Mouse (Mus musculus) liver, adult 2 months (tissue): ENCODE results near the gene 9130230L23Rik. TPM values are rescaled to one million over a fixed set of nuclear protein-coding genes. Genes with fewer than 3 reads are reported as not detected.

Experiments used
- DNase-seq: peaks from one replicate; pipeline ENCODE4 v3.0.0-alpha.2; 2011; ENCODE audit warnings: low read depth, low spot score; ENCODE audit errors: extremely low read depth
- H3K27ac ChIP-seq: fragments of 200-500 bp; replicated peaks from 2 replicates; pipeline ENCODE4 v1.5.1; 2012; ENCODE audit warnings: low read depth, mild to moderate bottlenecking, control low read depth, inconsistent platforms, low read length; ENCODE audit not compliant: insufficient read depth
- H3K27me3 ChIP-seq: fragments of 200-500 bp; 2 replicates; pipeline ENCODE4 v1.6.1; 2012; ENCODE audit warnings: mild to moderate bottlenecking, moderate library complexity, low read length, inconsistent platforms; ENCODE audit not compliant: control insufficient read depth, insufficient read depth
- H3K36me3 ChIP-seq: fragments of 200-500 bp; 2 replicates; pipeline ENCODE4 v1.6.1; 2012; ENCODE audit warnings: low read length, inconsistent platforms; ENCODE audit not compliant: control insufficient read depth, insufficient read depth
- H3K4me1 ChIP-seq: fragments of 200-500 bp; 2 replicates; pipeline ENCODE4 v1.6.1; 2011; ENCODE audit warnings: low read length; ENCODE audit not compliant: control insufficient read depth, insufficient read depth
- H3K4me3 ChIP-seq: fragments of 200-500 bp; 2 replicates; pipeline ENCODE4 v1.5.1; 2011; ENCODE audit warnings: low read depth, mild to moderate bottlenecking, control low read depth, low read length, moderate library complexity; ENCODE audit not compliant: insufficient read depth
- H3K79me2 ChIP-seq: fragments of 200-500 bp; 2 replicates; pipeline ENCODE4 v1.6.1; 2012; ENCODE audit warnings: inconsistent platforms, mild to moderate bottlenecking, low read length, moderate library complexity; ENCODE audit not compliant: control insufficient read depth, insufficient read depth
- H3K9ac ChIP-seq: fragments of 200-500 bp; 2 replicates; pipeline ENCODE4 v1.6.1; 2012; ENCODE audit warnings: low read depth, mild to moderate bottlenecking, control low read depth, inconsistent platforms, low read length
- CTCF ChIP-seq: fragments of 200-500 bp; IDR thresholded peaks from 2 replicates; pipeline ENCODE4 v1.5.1; 2011; ENCODE audit warnings: low read depth, low read length, control low read depth
- POLR2A ChIP-seq: fragments of 200-500 bp; IDR thresholded peaks from 2 replicates; pipeline ENCODE4 v1.6.1; 2011; ENCODE audit warnings: low read length, control low read depth; ENCODE audit not compliant: insufficient read depth; ENCODE audit errors: extremely low read depth
- WGBS: fragments of 180-500 bp; shearing (Covaris S2); methylation state at CpG from one replicate; pipeline ENCODE4 v1.1.7; 2018; 5-methylcytosine and 5-hydroxymethylcytosine counted together
- polyA plus RNA-seq: library from polyadenylated mRNA; depleted of rRNA; stranded (reverse); fragments of >200 nt; gene quantifications from 2 replicates; pipeline ENCODE4 v1.2.3, GENCODE M21; 2012
- total RNA-seq: library from RNA; depleted of rRNA; stranded (reverse); fragments of >200 nt; gene quantifications from 2 replicates; pipeline ENCODE4 v1.2.3, GENCODE M21; 2014

9130230L23Rik gene
- total and polyA plus RNA-seq, 2 experiments: 0.65 TPM; not detected in 1

GRCm38 (mm10) chr5:66042651-66043340, 38.7 kb upstream of the 9130230L23Rik start:
- Histone ChIP-seq H3K27me3 (no peaks in the 10 kb centered on the region), H3K27ac (peak overlapping the region; percentile 71), H3K79me2 (peaks cover 37% of the 10 kb centered on the region), H3K4me3 (no peak overlapping the region), H3K4me1 (peaks cover 52% of the 10 kb centered on the region), H3K9ac (peak overlapping the region; percentile 28), H3K36me3 (peaks cover 58% of the 10 kb centered on the region)
- no peak for TF ChIP-seq CTCF
- TF ChIP-seq POLR2A: no peak
- DNase-seq: peak; percentile 88
- 12% methylated on average over 10 of the region's 10 CpGs for WGBS

DNA sequence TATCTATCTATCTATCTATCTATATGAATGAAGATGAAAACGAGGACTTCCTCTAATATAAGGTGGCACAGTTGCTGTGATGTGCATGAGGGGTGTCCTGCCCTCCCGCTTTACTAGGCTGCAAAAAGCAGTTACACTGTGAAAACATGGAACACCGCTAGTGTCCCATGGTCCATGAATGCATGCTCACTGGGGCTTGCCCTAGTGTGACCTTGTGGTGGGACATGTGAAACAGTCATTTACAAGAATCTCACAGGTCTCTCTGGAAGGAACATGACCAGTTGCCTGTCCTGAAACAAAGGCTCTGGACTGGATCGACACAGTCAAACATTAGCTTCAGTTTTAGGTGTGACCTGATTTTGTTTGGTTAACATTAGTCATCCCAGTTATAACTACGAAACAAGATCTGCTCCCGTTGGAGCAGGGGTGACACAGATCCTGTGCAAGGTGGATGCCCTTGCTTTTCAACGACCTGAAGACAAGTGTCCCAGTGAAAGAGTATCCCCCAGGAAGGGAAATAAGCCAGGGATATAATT, 36.7 kb upstream of the 9130230L23Rik start:
- TF ChIP-seq CTCF (no peak), POLR2A (no peak)
- DNase-seq: peak; percentile 67
- Histone ChIP-seq H3K36me3 (peaks cover 54% of the 10 kb centered on the region), H3K4me3 (no peak overlapping the region), H3K9ac (no peak overlapping the region), H3K79me2 (peaks cover 31% of the 10 kb centered on the region), H3K27ac (no peak overlapping the region), H3K27me3 (no peaks in the 10 kb centered on the region), H3K4me1 (peaks cover 46% of the 10 kb centered on the region)
- 50% methylated on average over 7 of the region's 7 CpGs for WGBS

DNA sequence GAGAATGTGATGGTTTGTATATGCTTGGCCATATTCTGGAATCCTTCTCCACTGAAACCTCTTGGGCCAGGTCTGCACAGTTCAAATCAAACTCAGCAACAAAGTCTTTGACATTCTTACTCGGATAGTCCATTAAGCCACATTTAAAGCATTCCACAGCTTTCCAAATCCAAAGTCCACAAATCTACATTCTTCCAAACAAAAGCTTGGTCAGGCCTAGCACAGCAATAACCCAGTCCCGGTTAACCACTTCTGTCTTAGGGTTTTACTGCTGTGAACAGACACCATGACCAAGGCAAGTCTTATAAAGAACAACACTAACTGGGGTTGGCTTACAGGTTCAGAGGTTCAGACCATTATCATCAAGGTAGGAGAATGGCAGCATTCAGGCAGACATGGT, 35.7 kb upstream of the 9130230L23Rik start:
- 25% methylated on average over 2 of the region's 2 CpGs for WGBS
- no peak for TF ChIP-seq POLR2A
- TF ChIP-seq CTCF: no peak
- peaks cover 31% of the 10 kb centered on the region for H3K79me2 ChIP-seq
- no peak overlapping the region for H3K9ac ChIP-seq
- peaks cover 49% of the 10 kb centered on the region for H3K36me3 ChIP-seq
- DNase-seq: no peak
- peaks cover 40% of the 10 kb centered on the region for H3K4me1 ChIP-seq
- no peak overlapping the region for H3K4me3 ChIP-seq
- H3K27me3 ChIP-seq: no peaks in the 10 kb centered on the region
- no peak overlapping the region for H3K27ac ChIP-seq

DNA sequence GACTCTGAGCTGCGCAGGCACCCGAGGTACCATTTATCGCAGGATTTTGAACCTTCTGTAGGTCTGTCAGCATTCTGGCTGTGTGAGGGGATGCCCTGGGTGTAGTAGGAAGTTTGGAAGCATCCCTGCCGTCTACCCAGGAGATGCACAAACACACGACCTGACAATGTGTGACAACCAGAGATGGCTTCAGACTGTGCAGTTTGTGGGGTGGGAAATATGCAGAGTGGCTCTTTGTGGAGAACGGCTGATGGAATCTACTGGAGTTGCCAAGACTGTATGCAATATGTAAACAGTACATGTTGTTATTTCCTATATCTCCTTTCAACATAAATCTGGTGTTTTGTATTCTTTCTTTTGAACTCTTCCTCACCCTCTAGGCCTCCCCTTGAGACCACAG, 33.0 kb upstream of the 9130230L23Rik start:
- no peak overlapping the region for H3K9ac ChIP-seq
- H3K27me3 ChIP-seq: no peaks in the 10 kb centered on the region
- no peak for DNase-seq
- TF ChIP-seq POLR2A: no peak
- no peak for TF ChIP-seq CTCF
- H3K27ac ChIP-seq: no peak overlapping the region
- 58% methylated on average over 6 of the region's 6 CpGs for WGBS
- H3K79me2 ChIP-seq: peaks cover 41% of the 10 kb centered on the region; the same call in 1 of the 2 replicates
- H3K36me3 ChIP-seq: peaks cover 49% of the 10 kb centered on the region
- H3K4me3 ChIP-seq: no peak overlapping the region
- peaks cover 35% of the 10 kb centered on the region for H3K4me1 ChIP-seq

DNA sequence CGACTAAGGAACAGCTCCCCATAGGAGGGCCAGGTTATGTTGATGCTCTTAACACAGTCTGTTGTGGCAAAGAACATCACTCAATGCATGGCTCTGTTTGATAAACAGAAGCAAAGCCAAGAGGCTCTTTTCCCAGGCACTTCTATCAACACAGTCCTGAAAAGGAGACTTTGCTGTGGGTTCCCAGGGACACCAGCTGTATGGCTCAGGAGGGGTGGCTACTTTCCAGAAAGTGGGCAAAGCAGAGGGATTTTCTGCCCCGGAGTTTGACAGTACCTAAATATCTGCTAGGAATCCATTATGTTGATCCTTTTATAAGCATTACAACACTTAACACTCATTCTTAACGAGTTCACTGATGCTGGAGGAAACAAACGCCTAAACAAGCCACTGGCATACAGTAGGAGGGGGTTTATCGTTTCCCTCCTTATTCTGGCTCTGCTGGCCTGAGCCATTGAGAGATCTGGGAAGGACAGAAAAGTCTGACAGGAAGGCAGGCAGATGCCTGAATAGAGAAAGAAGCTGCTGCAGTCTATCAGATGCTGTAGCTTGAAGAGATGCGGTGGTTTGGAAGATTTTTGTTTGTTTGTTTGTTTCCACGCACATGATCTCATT, 32.5 kb upstream of the 9130230L23Rik start:
- no peak for TF ChIP-seq POLR2A
- TF ChIP-seq CTCF: no peak
- Histone ChIP-seq H3K4me1 (peaks cover 35% of the 10 kb centered on the region), H3K27ac (no peak overlapping the region), H3K36me3 (peaks cover 49% of the 10 kb centered on the region), H3K79me2 (peaks cover 41% of the 10 kb centered on the region; the same call in 1 of the 2 replicates), H3K9ac (no peak overlapping the region), H3K4me3 (no peak overlapping the region), H3K27me3 (no peaks in the 10 kb centered on the region)
- DNase-seq: no peak
- WGBS: 58% methylated on average over 7 of the region's 7 CpGs
